Mouse (Mus musculus): ENCODE data around the gene Nrxn2. TPM values are rescaled to one million over a fixed set of nuclear protein-coding genes. Genes with fewer than 3 reads are reported as not detected.
A peak's percentile ranks its signal among the peaks of the same experiment; 100 is the strongest.

The Nrxn2 gene
- polyA plus RNA-seq, 1 experiment from 2014 or later = 2.5 TPM

- H3K9ac ChIP-seq (replicated peaks; ENCODE audit: low read depth, low read length) = no peak overlapping the region
- H3K9me3 ChIP-seq (ENCODE audit: control insufficient read depth, low read depth, low read length) = no peaks in the 10 kb centered on the region
- peaks cover 2% of the 10 kb centered on the region; the same call in 1 of the 2 replicates for H3K4me1 ChIP-seq (ENCODE audit: control insufficient read depth, insufficient read depth, low read length)
- H3K27ac ChIP-seq (ENCODE audit: low read length) = no peak overlapping the region
- H3K36me3 ChIP-seq (ENCODE audit: control insufficient read depth, insufficient read depth, low read length) = no peaks in the 10 kb centered on the region
- H3K27me3 ChIP-seq (ENCODE audit: control insufficient read depth, insufficient read depth, low read length) = no peaks in the 10 kb centered on the region
- H3K4me3 ChIP-seq (ENCODE audit: low read depth, low read length) = no peak overlapping the region
- WGBS = 49% methylated on average over 10 of the region's 10 CpGs
- H3K4me2 ChIP-seq (replicated peaks; ENCODE audit: low read depth, low read length) = no peak overlapping the region
- ATAC-seq (ENCODE audit: insufficient number of reproducible peaks, insufficient read depth, low FRiP score, low read depth) = peak; percentile 47; the same call in 1 of the 2 replicates
Observed at GRCm38 (mm10) chr19:6445761-6446423, 27.4 kb downstream of the Nrxn2 start.

GRCm38 (mm10) chr19:6446736-6447437 is 28.4 kb downstream of the Nrxn2 start:
- H3K9me3 ChIP-seq (ENCODE audit: control insufficient read depth, low read depth, low read length) = no peaks in the 10 kb centered on the region
- H3K27ac ChIP-seq (ENCODE audit: low read length) = no peak overlapping the region
- ATAC-seq (ENCODE audit: insufficient number of reproducible peaks, insufficient read depth, low FRiP score, low read depth) = no peak
- 57% methylated on average over 7 of the region's 7 CpGs for WGBS
- peaks cover 2% of the 10 kb centered on the region; the same call in 1 of the 2 replicates for H3K4me1 ChIP-seq (ENCODE audit: control insufficient read depth, insufficient read depth, low read length)
- no peak overlapping the region for H3K9ac ChIP-seq (replicated peaks; ENCODE audit: low read depth, low read length)
- no peak overlapping the region for H3K4me2 ChIP-seq (replicated peaks; ENCODE audit: low read depth, low read length)
- no peaks in the 10 kb centered on the region for H3K27me3 ChIP-seq (ENCODE audit: control insufficient read depth, insufficient read depth, low read length)
- H3K4me3 ChIP-seq (ENCODE audit: low read depth, low read length) = no peak overlapping the region
- H3K36me3 ChIP-seq (ENCODE audit: control insufficient read depth, insufficient read depth, low read length) = no peaks in the 10 kb centered on the region

- Histone ChIP-seq H3K9me3 (ENCODE audit: control insufficient read depth, low read depth, low read length) (no peaks in the 10 kb centered on the region), H3K36me3 (ENCODE audit: control insufficient read depth, insufficient read depth, low read length) (no peaks in the 10 kb centered on the region), H3K27me3 (ENCODE audit: control insufficient read depth, insufficient read depth, low read length) (no peaks in the 10 kb centered on the region), H3K4me2 (replicated peaks; ENCODE audit: low read depth, low read length) (peak overlapping the region; percentile 13; the same call in 1 of the 2 replicates), H3K27ac (ENCODE audit: low read length) (no peak overlapping the region), H3K4me1 (ENCODE audit: control insufficient read depth, insufficient read depth, low read length) (peaks cover 6% of the 10 kb centered on the region; the same call in 1 of the 2 replicates), H3K4me3 (ENCODE audit: low read depth, low read length) (no peak overlapping the region), H3K9ac (replicated peaks; ENCODE audit: low read depth, low read length) (no peak overlapping the region)
- no peak for ATAC-seq (ENCODE audit: insufficient number of reproducible peaks, insufficient read depth, low FRiP score, low read depth)
- WGBS = 29% methylated on average over 5 of the region's 5 CpGs
Observed at GRCm38 (mm10) chr19:6448752-6449151, 30.2 kb downstream of the Nrxn2 start.

- H3K9me3 ChIP-seq (ENCODE audit: control insufficient read depth, low read depth, low read length) = no peaks in the 10 kb centered on the region
- H3K4me1 ChIP-seq (ENCODE audit: control insufficient read depth, insufficient read depth, low read length) = peaks cover 6% of the 10 kb centered on the region; the same call in 1 of the 2 replicates
- no peaks in the 10 kb centered on the region for H3K27me3 ChIP-seq (ENCODE audit: control insufficient read depth, insufficient read depth, low read length)
- no peak overlapping the region for H3K4me2 ChIP-seq (replicated peaks; ENCODE audit: low read depth, low read length)
- no peak overlapping the region for H3K4me3 ChIP-seq (ENCODE audit: low read depth, low read length)
- no peaks in the 10 kb centered on the region for H3K36me3 ChIP-seq (ENCODE audit: control insufficient read depth, insufficient read depth, low read length)
- no peak for ATAC-seq (ENCODE audit: insufficient number of reproducible peaks, insufficient read depth, low FRiP score, low read depth)
- 69% methylated on average over 7 of the region's 7 CpGs for WGBS
- H3K9ac ChIP-seq (replicated peaks; ENCODE audit: low read depth, low read length) = no peak overlapping the region
- H3K27ac ChIP-seq (ENCODE audit: low read length) = no peak overlapping the region
Observed at GRCm38 (mm10) chr19:6449841-6450240, 31.3 kb downstream of the Nrxn2 start.

- Histone ChIP-seq H3K36me3 (ENCODE audit: control insufficient read depth, insufficient read depth, low read length) (no peaks in the 10 kb centered on the region), H3K27me3 (ENCODE audit: control insufficient read depth, insufficient read depth, low read length) (no peaks in the 10 kb centered on the region)
- WGBS = 23% methylated on average over 6 of the region's 6 CpGs
Observed at GRCm38 (mm10) chr19:6452030-6452494, 33.5 kb downstream of the Nrxn2 start.

GRCm38 (mm10) chr19:6452672-6453310 is 34.3 kb downstream of the Nrxn2 start:
- no peak for ATAC-seq (ENCODE audit: insufficient number of reproducible peaks, insufficient read depth, low FRiP score, low read depth)
- H3K27ac ChIP-seq (ENCODE audit: low read length) = no peak overlapping the region
- 38% methylated on average over 9 of the region's 9 CpGs for WGBS
- no peak overlapping the region for H3K4me2 ChIP-seq (replicated peaks; ENCODE audit: low read depth, low read length)
- H3K4me3 ChIP-seq (ENCODE audit: low read depth, low read length) = no peak overlapping the region
- H3K4me1 ChIP-seq (ENCODE audit: control insufficient read depth, insufficient read depth, low read length) = 0 out of 2 replicates have a peak, but pooled peaks cover 3% of the 10 kb centered on the region
- no peaks in the 10 kb centered on the region for H3K27me3 ChIP-seq (ENCODE audit: control insufficient read depth, insufficient read depth, low read length)
- H3K9me3 ChIP-seq (ENCODE audit: control insufficient read depth, low read depth, low read length) = no peaks in the 10 kb centered on the region
- H3K36me3 ChIP-seq (ENCODE audit: control insufficient read depth, insufficient read depth, low read length) = no peaks in the 10 kb centered on the region
- no peak overlapping the region for H3K9ac ChIP-seq (replicated peaks; ENCODE audit: low read depth, low read length)

More at GRCm38 (mm10) chr19:6452030-6452494, 33.5 kb downstream of the Nrxn2 start:
- Histone ChIP-seq H3K4me2 (replicated peaks; ENCODE audit: low read depth, low read length) (no peak overlapping the region), H3K4me3 (ENCODE audit: low read depth, low read length) (no peak overlapping the region), H3K4me1 (ENCODE audit: control insufficient read depth, insufficient read depth, low read length) (peaks cover 3% of the 10 kb centered on the region; the same call in 1 of the 2 replicates), H3K27ac (ENCODE audit: low read length) (no peak overlapping the region), H3K9me3 (ENCODE audit: control insufficient read depth, low read depth, low read length) (no peaks in the 10 kb centered on the region), H3K9ac (replicated peaks; ENCODE audit: low read depth, low read length) (no peak overlapping the region)
- ATAC-seq (ENCODE audit: insufficient number of reproducible peaks, insufficient read depth, low FRiP score, low read depth) = peak; percentile 72

- Histone ChIP-seq H3K4me3 (ENCODE audit: low read depth, low read length) (no peak overlapping the region), H3K9ac (replicated peaks; ENCODE audit: low read depth, low read length) (no peak overlapping the region), H3K36me3 (ENCODE audit: control insufficient read depth, insufficient read depth, low read length) (no peaks in the 10 kb centered on the region), H3K4me1 (ENCODE audit: control insufficient read depth, insufficient read depth, low read length) (0 out of 2 replicates have a peak, but pooled peaks cover 3% of the 10 kb centered on the region), H3K4me2 (replicated peaks; ENCODE audit: low read depth, low read length) (no peak overlapping the region), H3K27me3 (ENCODE audit: control insufficient read depth, insufficient read depth, low read length) (no peaks in the 10 kb centered on the region), H3K9me3 (ENCODE audit: control insufficient read depth, low read depth, low read length) (no peaks in the 10 kb centered on the region), H3K27ac (ENCODE audit: low read length) (no peak overlapping the region)
- ATAC-seq (ENCODE audit: insufficient number of reproducible peaks, insufficient read depth, low FRiP score, low read depth) = no peak
- 88% methylated on average over 8 of the region's 8 CpGs for WGBS
Observed at GRCm38 (mm10) chr19:6453349-6453748, 34.8 kb downstream of the Nrxn2 start.

- ATAC-seq (ENCODE audit: insufficient number of reproducible peaks, insufficient read depth, low FRiP score, low read depth) = no peak
- Histone ChIP-seq H3K4me2 (replicated peaks; ENCODE audit: low read depth, low read length) (no peak overlapping the region), H3K27me3 (ENCODE audit: control insufficient read depth, insufficient read depth, low read length) (no peaks in the 10 kb centered on the region), H3K36me3 (ENCODE audit: control insufficient read depth, insufficient read depth, low read length) (no peaks in the 10 kb centered on the region), H3K4me1 (ENCODE audit: control insufficient read depth, insufficient read depth, low read length) (0 out of 2 replicates have a peak, but pooled peaks cover 3% of the 10 kb centered on the region), H3K27ac (ENCODE audit: low read length) (no peak overlapping the region), H3K4me3 (ENCODE audit: low read depth, low read length) (no peak overlapping the region), H3K9ac (replicated peaks; ENCODE audit: low read depth, low read length) (no peak overlapping the region), H3K9me3 (ENCODE audit: control insufficient read depth, low read depth, low read length) (no peaks in the 10 kb centered on the region)
- WGBS = 76% methylated on average over 10 of the region's 10 CpGs
Observed at GRCm38 (mm10) chr19:6454041-6454720, 35.6 kb downstream of the Nrxn2 start.

All from stomach, embryonic 14.5 days (tissue).